Mouse (Mus musculus) adrenal gland, adult 8-10 months (tissue): Measurements from ENCODE around the gene Agbl5. TPM values are rescaled to one million over a fixed set of nuclear protein-coding genes. Genes with fewer than 3 reads are reported as not detected.

Experiments used
- DNase-seq: peaks from one replicate; pipeline ENCODE4 v3.0.0; 2022
- total RNA-seq, 4 experiments: library from RNA; stranded (reverse); gene quantifications; 2 replicates each; pipeline ENCODE4 v1.2.4; 2022

The Agbl5 gene
- total RNA-seq, 4 experiments from 2014 or later = 9.9 to 22.6 (median 17.7) TPM

- peak; percentile 91 for DNase-seq
Observed at GRCm38 (mm10) chr5:30887858-30888336, 597 bp upstream of the Agbl5 start.

DNA sequence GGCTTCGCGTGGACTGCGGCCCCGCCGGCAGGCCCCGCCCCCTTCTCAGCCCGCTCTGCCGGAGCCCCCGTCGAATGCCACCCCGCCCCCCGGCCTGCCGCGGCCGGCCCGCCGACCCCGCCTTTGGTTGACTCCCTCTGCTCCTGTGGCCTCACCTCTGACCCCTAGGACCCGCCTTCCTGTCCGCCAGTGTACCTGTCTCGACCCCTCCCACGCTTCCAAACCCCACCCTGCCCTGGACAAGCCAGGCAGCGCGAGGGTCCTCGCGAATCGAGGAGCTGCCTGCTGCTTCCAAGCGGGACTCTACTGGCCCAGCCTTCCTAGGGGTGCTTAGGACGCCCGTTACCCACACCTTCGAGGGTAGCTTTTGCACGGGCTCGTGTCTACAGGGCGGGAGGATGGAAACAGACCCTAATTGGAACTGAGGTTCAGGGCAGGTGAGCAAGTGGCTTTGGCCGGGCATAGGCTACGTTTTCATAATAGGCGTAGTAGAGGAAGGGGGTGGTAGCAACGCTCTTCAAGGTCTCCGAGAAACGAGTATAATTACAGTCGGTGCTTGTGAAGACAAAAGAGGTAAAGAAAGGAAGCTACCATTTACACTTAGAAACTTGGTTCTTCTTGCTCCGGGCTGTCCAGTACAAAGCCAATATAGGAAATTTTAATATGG lies 727 bp downstream of the Agbl5 start:
- DNase-seq = no peak

DNA sequence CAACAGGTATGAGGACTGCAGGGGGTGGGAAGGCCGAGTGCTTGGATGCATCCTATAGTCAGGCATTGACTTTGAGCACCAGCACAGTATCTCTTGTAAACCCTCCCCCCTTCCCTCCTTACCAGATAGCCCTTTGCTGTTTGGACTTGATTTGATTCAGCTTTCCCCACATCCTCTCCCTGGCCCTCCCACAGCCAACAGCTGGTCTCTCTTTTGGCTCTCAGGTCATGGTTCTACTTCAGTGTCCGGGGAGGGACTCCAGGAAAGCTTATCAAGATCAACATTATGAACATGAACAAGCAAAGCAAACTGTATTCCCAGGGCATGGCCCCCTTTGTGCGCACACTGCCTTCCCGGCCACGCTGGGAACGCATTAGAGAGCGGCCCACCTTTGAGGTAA lies 1.9 kb downstream of the Agbl5 start:
- DNase-seq = no peak

DNA sequence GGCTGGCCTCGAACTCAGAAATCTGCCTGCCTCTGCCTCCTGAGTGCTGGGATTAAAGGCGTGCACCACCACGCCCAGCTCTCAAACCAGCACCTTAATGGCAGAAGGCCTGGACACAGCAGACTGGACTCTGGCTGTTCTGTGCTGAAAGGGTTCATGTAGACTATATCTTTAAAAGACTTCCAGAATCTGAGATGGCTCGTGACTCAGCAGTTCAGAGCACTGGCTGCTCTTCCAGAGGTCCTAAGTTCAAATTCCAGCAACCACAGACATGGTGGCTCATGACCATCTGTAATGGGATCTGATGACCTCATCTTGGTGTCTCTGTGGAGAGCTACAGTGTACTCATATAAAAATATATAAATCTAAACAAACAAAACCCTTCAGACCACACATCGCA lies 13.4 kb downstream of the Agbl5 start:
- DNase-seq = no peak

GRCm38 (mm10) chr5:30907413-30908059 lies 19.0 kb downstream of the Agbl5 start, which contains the start of gene Ost4:
TSS of gene Ost4 (minus strand) at chr5:30907788.
- peak; percentile 95 for DNase-seq

GRCm38 (mm10) chr5:30908426-30909299 lies 20.2 kb downstream of the Agbl5 start:
- DNase-seq = no peak

- no peak for DNase-seq
Observed at GRCm38 (mm10) chr5:30909300-30909659, 20.8 kb downstream of the Agbl5 start.

DNA sequence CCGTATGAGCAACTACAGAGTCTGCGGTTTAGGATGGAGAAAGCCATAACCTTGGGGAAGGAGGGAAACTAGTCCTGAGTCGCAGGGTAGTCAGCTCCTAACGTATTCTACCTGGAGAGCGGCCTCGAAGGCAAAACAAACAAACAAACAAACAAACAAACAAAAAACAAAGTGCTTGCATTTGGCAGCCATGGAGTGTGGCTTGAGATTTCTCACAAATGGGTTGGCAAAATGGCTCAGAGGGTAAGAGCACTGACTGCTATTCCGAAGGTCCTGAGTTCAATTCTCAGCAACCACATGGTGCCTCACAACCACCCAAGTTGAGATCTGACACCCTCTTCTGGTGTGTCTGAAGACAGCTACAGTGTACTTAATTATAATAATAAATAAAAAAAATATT lies 21.4 kb downstream of the Agbl5 start:
- no peak for DNase-seq

DNA sequence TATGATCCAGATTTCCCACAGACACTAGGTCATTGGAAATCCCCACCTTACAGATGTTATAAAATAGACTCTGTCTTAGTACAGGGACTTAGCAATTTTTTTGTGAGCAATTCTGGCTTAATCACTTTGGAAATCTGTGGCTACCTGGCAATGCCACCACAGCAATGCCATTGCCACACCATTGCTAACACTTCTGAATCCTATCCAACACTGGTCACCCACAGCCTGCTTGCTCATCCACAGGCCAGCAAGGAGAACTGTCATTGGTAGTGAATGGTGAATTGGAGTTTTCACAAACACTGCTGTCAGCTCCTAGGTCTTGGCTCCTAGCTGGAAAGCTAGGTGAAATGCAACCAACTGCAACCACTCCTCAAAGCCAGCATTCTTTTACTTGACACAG lies 22.0 kb downstream of the Agbl5 start:
- DNase-seq = no peak

DNA sequence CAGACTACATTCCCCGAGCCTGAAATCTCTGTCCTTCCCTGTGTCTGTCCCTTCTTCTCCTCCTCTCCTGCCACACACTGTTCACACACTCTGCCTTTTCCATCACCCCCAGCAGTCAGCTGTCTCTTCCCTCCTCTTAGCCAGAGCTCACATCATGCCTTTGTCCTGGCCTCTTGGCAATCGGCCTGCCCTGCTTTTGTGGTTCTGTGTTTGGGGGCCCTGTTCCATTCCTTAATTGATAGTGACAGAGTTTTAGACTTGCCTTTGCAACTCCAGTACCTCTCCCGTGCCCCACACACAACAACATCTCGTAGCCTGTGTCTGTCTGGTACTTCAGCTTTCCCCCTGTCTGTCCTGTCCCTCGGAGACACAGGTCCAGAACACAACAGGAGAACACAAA lies 23.7 kb downstream of the Agbl5 start:
- DNase-seq = no peak

DNA sequence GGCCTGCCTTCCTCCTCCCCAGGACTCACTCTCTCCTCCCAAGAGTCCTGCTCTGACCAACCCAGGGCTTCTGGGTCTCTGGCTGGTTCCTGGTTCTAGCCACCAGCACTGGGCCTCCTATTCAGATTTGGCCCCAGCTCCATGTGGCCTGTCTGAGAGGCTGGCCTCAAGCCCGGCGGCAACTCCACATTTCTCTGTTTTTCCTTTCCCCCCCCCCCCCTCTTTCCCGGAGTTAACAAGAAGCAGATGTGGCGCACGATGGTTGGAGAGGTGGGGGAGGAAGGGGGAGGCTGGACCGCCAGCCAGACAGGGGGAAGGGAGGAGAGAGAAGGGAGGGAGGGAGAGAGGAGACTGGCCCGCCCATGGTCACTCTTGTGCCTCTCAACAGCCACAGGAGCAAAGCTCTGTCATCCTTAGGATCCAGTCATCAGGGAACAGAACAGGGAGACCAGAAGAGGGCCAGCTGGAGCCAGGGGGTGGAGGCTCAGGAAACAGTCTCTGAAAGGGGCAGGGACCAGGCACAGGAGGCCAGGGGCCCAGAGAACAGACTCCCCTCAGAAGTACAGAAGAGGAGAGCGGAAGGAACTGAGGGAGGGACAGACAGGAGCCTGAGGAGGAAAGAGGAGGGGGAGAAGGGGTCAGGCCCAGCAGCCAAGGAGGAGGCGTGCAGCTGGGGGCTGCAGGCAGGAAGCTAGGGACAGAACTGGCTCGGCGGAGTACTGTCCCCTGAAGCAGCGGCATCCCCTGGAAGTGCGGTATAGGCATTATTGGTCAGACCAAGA lies 24.8 kb downstream of the Agbl5 start, which contains the start of gene Emilin1:
Gene Emilin1, plus strand, starts transcription at position 343 of the 782 bp plus-strand sequence.
- no peak for DNase-seq

- no peak for DNase-seq
Observed at GRCm38 (mm10) chr5:30914101-30914635, 25.7 kb downstream of the Agbl5 start.

GRCm38 (mm10) chr5:30914849-30915248 lies 26.4 kb downstream of the Agbl5 start:
- no peak for DNase-seq

GRCm38 (mm10) chr5:30915456-30915855 lies 27.0 kb downstream of the Agbl5 start:
- DNase-seq = peak; percentile 42

DNA sequence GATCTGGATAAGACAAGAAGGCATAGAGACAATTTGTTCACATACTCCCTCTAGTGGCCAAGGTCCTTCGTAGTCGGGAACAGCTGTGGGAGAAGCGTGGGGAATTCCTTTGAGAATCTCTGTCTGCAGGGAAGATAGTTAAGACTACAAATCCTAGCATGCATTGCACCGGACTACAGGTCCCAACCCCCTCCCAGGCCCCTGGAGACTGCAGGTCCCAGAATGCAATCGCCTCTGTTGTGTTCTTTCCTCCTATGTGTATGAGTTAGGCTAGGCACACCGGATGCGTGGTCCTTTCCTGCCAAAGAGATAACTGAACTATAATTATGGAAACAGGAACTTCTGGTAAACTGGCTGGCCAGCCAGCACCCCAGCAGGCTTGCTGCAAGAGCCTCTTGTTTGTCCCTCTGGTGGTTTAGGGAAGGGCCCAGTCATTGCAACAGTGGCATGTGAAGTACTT lies 27.5 kb downstream of the Agbl5 start:
- peak; percentile 92 for DNase-seq

DNA sequence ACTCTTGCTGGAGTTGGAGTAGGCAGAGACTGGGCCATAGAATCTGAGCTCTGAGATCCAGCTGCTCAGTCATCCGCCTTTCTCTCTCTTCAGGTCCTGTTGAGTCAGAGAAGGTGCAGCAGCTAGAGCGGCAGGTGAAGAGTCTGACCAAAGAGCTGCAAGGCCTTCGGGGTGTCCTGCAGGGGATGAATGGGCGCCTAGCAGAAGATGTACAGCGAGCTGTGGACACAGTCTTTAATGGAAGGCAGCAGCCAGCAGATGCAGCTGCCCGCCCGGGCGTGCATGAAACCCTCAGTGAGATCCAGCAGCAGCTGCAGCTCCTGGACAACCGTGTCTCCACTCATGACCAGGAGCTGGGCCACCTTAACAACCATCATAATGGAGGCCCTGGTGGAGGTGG lies 28.3 kb downstream of the Agbl5 start:
- no peak for DNase-seq

GRCm38 (mm10) chr5:30917348-30917747 lies 28.9 kb downstream of the Agbl5 start:
- no peak for DNase-seq

- DNase-seq = no peak
Observed at GRCm38 (mm10) chr5:30917891-30918670, 29.6 kb downstream of the Agbl5 start.

- no peak for DNase-seq
Observed at GRCm38 (mm10) chr5:30918691-30919090, 30.2 kb downstream of the Agbl5 start.

DNA sequence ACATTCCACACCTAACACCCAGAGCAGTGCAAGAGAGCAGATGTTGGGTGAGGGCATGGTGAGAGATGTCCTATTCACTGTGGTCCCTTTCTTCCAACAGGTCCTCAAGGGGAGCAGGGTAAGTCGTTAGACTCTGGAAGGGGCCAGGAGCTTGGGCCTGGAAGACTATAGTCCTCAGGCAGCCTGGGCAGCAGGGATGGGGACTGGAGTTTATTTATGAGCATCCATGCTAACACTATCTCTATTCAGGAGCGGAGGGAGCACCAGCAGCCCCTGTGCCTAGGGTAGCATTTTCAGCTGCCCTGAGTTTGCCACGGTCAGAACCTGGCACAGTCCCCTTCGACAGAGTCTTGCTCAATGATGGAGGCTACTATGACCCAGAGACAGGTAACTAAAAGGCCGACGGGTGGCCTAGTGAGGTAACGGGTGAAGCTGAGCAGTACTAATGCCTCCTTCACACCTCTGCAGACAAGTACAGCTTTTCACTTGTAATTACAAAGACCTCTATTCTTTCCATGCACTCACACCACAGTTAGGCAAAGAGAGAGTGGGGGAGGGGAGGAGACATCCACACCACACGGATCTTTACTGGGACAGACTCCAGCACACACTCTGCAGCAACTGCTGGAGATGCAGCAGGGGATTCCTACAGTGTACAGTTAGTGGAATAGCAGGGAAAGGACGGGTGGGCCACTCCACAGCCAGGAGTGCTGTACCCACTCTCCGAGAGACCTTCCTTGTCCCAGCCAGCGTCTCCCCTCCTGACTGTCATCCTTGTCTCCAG lies 31.5 kb downstream of the Agbl5 start:
- no peak for DNase-seq
